Mouse (Mus musculus) stomach, embryonic 14.5 days (tissue): Measurements from ENCODE around the gene Galc. TPM values are rescaled to one million over a fixed set of nuclear protein-coding genes. Genes with fewer than 3 reads are reported as not detected.
"Not testable (repeated sequence)": the region's sequence is repeated elsewhere in the genome, so short reads cannot be mapped to it uniquely, and the experiment has no call there.

Source experiments
- ATAC-seq: fragments of 200-750 bp; cut with Nextera tagmentation; 2 replicates; pipeline ENCODE4 v1.8.0; 2017; ENCODE audit warnings: low read depth, moderate TSS enrichment; ENCODE audit not compliant: insufficient number of reproducible peaks, insufficient read depth, low FRiP score
- H3K27ac ChIP-seq: fragments of 300-500 bp; sonication (generic); 2 replicates; pipeline ENCODE4 v1.5.1; 2014; ENCODE audit warnings: mild to moderate bottlenecking, low read length, moderate library complexity, mixed read lengths
- H3K27me3 ChIP-seq: fragments of 300-500 bp; sonication (generic); 2 replicates; pipeline ENCODE4 v1.6.1; 2014; ENCODE audit warnings: low read length, control low read depth, mixed read lengths; ENCODE audit not compliant: control insufficient read depth, insufficient read depth
- H3K36me3 ChIP-seq: fragments of 300-500 bp; sonication (generic); 2 replicates; pipeline ENCODE4 v1.6.1; 2014; ENCODE audit warnings: mild to moderate bottlenecking, control low read depth, low read length, moderate library complexity, mixed read lengths; ENCODE audit not compliant: control insufficient read depth, insufficient read depth
- H3K4me1 ChIP-seq: fragments of 300-500 bp; sonication (generic); 2 replicates; pipeline ENCODE4 v1.6.1; 2014; ENCODE audit warnings: low read length, control low read depth, mixed read lengths; ENCODE audit not compliant: control insufficient read depth, insufficient read depth
- H3K4me2 ChIP-seq: fragments of 300-500 bp; sonication (generic); replicated peaks from 2 replicates; pipeline ENCODE4 v1.6.1; 2014; ENCODE audit warnings: low read depth, low read length, control low read depth
- H3K4me3 ChIP-seq: fragments of 300-500 bp; sonication (generic); 2 replicates; pipeline ENCODE4 v1.5.1; 2014; ENCODE audit warnings: low read depth, low read length, control low read depth
- H3K9ac ChIP-seq: fragments of 300-500 bp; sonication (generic); replicated peaks from 2 replicates; pipeline ENCODE4 v1.6.1; 2014; ENCODE audit warnings: low read depth, mild to moderate bottlenecking, control low read depth, low read length, moderate library complexity, mixed read lengths
- H3K9me3 ChIP-seq: fragments of 300-500 bp; sonication (generic); 2 replicates; pipeline ENCODE4 v1.6.1; 2016; ENCODE audit warnings: low read depth, low read length, control low read depth; ENCODE audit not compliant: control insufficient read depth
- WGBS: fragments of 180-500 bp; shearing (Covaris S2); extraction: QIAGEN DNeasy Blood & Tissue Kit; methylation state at CpG from one replicate; pipeline ENCODE4 v1.1.7; 2014; 5-methylcytosine and 5-hydroxymethylcytosine counted together
- polyA plus RNA-seq: library from polyadenylated mRNA; unstranded; fragments of >200 nt; fragmentation: Nextera tagmentation; extraction: Ambion mirVana; gene quantifications from 2 replicates; pipeline ENCODE4 v1.2.1, GENCODE M21; 2014

Gene Galc
- polyA plus RNA-seq, 1 experiment from 2014 or later: 9.2 TPM

DNA sequence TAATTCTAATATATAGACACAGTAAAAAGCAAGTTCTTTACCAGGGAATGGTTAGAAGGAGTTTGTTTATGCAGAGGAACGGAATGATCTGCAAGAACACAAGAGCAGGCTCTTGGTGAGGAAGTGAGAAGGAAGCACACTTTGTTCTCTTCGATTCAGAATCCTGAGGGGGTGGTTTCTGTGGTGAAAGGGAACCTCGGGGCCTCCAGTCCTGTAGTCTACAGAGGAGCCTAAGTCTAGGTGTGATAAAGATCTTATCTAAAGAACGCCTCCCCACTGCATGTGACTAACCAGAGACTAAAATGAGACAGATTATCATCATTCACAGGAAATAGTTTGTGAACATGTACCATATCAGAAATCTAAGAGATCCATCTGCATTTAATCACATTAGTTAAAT, 12.4 kb downstream of the Galc start:
- no peak for ATAC-seq
- Histone ChIP-seq H3K4me2 (no peak overlapping the region), H3K4me1 (no peaks in the 10 kb centered on the region), H3K27me3 (no peaks in the 10 kb centered on the region), H3K9me3 (no peaks in the 10 kb centered on the region), H3K4me3 (no peak overlapping the region), H3K36me3 (no peaks in the 10 kb centered on the region), H3K9ac (no peak overlapping the region), H3K27ac (no peak overlapping the region)
- WGBS: 57% methylated on average over 4 of the region's 4 CpGs

DNA sequence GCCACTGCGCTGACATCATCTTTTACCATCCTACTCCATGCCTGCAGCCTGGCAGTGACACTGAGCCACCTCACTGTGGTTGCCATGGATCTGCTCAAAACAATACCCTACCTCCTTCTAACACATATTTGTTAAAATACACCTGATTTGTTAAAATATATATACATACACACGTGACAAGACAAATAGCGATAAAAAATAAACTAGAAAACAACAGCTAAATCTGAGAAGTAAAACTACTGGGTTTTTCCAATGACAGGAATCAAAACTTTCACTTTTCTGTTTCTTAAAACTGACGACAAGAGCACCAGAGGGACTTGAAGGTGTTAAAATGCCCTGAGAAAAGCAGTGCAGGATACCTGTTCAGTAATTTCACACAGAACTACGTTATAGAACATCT, 14.4 kb downstream of the Galc start:
- no peaks in the 10 kb centered on the region for H3K4me1 ChIP-seq
- H3K36me3 ChIP-seq: no peaks in the 10 kb centered on the region
- no peak overlapping the region for H3K27ac ChIP-seq
- no peak overlapping the region for H3K4me3 ChIP-seq
- H3K4me2 ChIP-seq: no peak overlapping the region
- H3K9me3 ChIP-seq: no peaks in the 10 kb centered on the region
- H3K9ac ChIP-seq: no peak overlapping the region
- WGBS: 94% methylated on average over 5 of the region's 5 CpGs
- H3K27me3 ChIP-seq: no peaks in the 10 kb centered on the region
- no peak for ATAC-seq

DNA sequence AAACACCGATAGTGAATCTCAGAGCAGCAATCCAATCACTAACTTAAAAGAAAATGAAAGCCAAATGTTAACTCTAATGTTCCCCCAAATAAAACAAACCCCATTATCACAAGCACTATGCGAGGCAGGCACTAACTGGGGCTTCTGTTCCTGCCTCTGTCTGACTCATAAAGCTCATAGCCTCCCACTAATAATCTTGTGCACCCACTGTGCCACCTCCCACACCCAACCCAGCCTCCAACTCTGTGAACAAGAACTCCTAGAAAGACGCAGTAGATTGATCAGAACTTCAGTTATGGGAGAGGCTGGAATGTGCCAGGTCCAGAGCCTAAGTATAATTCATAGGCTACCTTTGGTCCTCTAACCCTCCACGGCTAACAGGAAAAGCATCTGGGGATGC, 15.1 kb downstream of the Galc start:
- Histone ChIP-seq H3K27me3 (no peaks in the 10 kb centered on the region), H3K27ac (no peak overlapping the region), H3K36me3 (no peaks in the 10 kb centered on the region), H3K9me3 (no peaks in the 10 kb centered on the region), H3K4me2 (no peak overlapping the region), H3K9ac (no peak overlapping the region), H3K4me1 (no peaks in the 10 kb centered on the region), H3K4me3 (no peak overlapping the region)
- WGBS: 81% methylated on average over 4 of the region's 4 CpGs
- ATAC-seq: no peak

DNA sequence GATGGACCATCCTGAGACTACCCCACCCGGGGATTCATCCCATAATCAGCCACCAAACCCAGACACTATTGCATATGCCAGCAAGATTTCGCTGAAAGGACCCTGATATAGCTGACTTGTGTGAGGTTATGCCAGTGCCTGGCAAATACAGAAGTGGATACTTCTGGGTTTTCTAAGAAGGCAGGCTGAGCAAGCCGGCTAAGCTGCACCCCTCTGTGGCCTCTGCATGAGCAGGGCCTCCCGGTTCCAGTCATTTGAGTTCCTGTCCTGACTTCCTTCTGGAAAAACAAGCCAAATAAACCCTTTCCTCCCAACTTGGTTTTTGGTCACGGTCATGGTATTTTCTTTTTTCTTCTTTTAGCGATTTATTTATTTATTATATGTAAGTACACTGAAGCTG, 20.8 kb downstream of the Galc start:
- not testable (repeated sequence) for H3K9ac ChIP-seq, H3K27me3 ChIP-seq, H3K4me2 ChIP-seq, H3K27ac ChIP-seq, H3K4me3 ChIP-seq, ATAC-seq, H3K9me3 ChIP-seq, H3K4me1 ChIP-seq, H3K36me3 ChIP-seq
- WGBS: 85% methylated on average over 6 of the region's 6 CpGs

DNA sequence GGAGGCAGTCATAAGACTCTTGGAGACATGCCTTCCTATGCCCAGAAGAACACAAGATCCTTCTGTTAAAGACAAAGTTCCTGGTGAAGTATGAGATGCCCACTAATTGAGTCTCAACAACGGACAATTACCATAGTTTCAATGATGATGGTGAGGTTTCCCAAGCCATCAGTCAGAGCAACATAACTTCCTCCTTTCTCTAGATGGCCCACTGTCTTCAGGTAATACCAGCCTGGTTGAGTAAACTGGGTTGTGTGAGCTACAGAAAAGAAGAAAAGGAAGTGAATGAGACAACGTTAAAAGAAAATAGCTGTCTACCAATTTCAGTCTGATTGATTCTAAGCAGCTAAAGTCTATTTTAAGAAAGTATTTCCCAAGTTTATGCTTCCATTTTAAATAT, 32.2 kb downstream of the Galc start:
- no peaks in the 10 kb centered on the region for H3K36me3 ChIP-seq
- no peak overlapping the region for H3K4me2 ChIP-seq
- H3K9me3 ChIP-seq: no peaks in the 10 kb centered on the region
- WGBS: 94% methylated on average over 2 of the region's 2 CpGs
- no peak for ATAC-seq
- H3K4me3 ChIP-seq: no peak overlapping the region
- H3K4me1 ChIP-seq: no peaks in the 10 kb centered on the region
- H3K27me3 ChIP-seq: no peaks in the 10 kb centered on the region
- H3K27ac ChIP-seq: no peak overlapping the region
- H3K9ac ChIP-seq: no peak overlapping the region

DNA sequence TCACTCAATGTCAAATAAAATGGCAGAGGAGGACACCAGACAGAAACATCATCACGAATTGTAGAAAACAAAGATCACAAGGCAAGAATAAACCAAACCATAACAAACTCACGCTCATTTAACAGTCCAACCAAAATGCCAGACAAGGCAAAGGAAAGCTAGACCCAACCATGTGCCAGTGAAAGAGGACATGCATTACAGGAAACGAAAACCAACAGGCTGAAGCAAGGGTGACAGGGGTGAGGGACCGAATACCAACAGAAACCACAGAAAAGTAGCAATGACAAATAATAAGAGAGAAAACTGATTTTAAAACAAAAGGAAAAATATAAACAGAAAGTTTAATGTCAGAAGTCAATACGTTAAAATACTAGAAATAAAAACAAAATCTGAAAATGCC, 36.0 kb downstream of the Galc start:
- no peak overlapping the region for H3K4me2 ChIP-seq
- H3K27ac ChIP-seq: no peak overlapping the region
- WGBS: 83% methylated on average over 5 of the region's 5 CpGs
- no peak overlapping the region for H3K9ac ChIP-seq
- no peaks in the 10 kb centered on the region for H3K9me3 ChIP-seq
- H3K4me3 ChIP-seq: no peak overlapping the region
- ATAC-seq: no peak
- H3K27me3 ChIP-seq: no peaks in the 10 kb centered on the region
- no peaks in the 10 kb centered on the region for H3K4me1 ChIP-seq
- H3K36me3 ChIP-seq: no peaks in the 10 kb centered on the region

DNA sequence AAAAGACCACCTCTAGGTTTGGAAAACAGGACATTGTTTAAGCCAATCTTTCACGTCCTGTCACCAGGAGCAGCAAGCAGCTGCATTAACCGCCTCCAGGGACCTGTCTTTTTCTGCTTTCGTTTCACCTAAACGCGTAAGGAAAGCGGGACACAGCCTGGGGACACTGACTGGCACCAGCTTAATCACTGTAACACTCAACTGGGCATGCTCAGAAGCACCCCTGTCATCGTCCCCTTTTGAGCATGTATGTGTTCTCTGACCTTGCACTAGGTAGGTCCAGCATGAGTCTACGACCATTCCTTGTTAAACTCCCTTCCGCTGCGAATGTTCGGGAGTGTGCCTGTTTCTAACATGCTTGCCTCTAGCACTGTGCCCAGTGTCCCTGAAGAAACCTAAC, 42.8 kb downstream of the Galc start:
- no peak overlapping the region for H3K4me3 ChIP-seq
- ATAC-seq: no peak
- no peak overlapping the region for H3K27ac ChIP-seq
- H3K4me2 ChIP-seq: no peak overlapping the region
- no peaks in the 10 kb centered on the region for H3K4me1 ChIP-seq
- no peaks in the 10 kb centered on the region for H3K27me3 ChIP-seq
- 80% methylated on average over 11 of the region's 11 CpGs for WGBS
- no peaks in the 10 kb centered on the region for H3K36me3 ChIP-seq
- no peak overlapping the region for H3K9ac ChIP-seq
- no peaks in the 10 kb centered on the region for H3K9me3 ChIP-seq

DNA sequence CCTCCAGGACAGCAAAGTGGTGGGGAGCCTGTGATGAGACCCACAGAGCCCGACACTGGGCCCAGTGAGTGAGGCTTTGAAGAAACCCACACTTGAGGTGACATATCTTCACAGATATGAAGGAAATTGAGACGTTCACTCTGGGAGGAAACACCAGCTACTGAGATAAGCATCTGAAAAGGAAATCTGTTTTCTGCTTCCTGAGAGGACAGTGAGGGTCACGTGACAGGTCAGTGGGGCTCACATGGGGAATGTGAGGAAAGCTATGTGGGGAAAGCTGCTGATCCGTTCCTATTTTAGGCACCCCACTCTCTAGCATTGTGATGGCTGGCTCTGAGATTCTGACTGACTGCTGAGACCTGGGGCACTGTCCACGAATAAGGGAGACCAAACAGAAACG, 43.7 kb downstream of the Galc start:
- no peak overlapping the region for H3K4me3 ChIP-seq
- ATAC-seq: no peak
- WGBS: 51% methylated on average over 6 of the region's 6 CpGs
- no peaks in the 10 kb centered on the region for H3K4me1 ChIP-seq
- H3K9ac ChIP-seq: no peak overlapping the region
- no peaks in the 10 kb centered on the region for H3K36me3 ChIP-seq
- no peaks in the 10 kb centered on the region for H3K27me3 ChIP-seq
- no peak overlapping the region for H3K4me2 ChIP-seq
- no peaks in the 10 kb centered on the region for H3K9me3 ChIP-seq
- H3K27ac ChIP-seq: no peak overlapping the region

DNA sequence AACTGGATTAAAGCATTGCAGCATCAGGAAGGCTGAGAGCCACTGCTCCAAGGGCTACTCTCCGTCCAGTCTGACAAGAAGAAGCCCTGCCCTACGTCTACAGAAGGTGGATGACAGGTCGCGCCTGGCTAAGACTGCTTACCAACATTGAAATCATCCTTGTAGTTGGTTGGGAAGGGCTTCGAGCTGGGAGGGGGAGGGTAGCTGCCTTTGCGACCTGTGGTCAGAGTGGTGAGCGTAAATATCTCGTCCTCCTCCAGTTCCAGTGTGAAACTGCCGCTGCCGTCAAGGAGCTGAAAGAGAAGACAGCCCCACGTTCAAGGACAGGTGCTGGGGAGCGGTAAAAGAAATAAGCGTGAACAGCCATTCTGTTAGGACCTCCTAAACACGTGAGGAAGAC, 45.1 kb downstream of the Galc start:
- H3K4me1 ChIP-seq: no peaks in the 10 kb centered on the region
- no peak overlapping the region for H3K27ac ChIP-seq
- no peak overlapping the region for H3K9ac ChIP-seq
- no peaks in the 10 kb centered on the region for H3K9me3 ChIP-seq
- H3K4me2 ChIP-seq: no peak overlapping the region
- no peak for ATAC-seq
- H3K36me3 ChIP-seq: no peaks in the 10 kb centered on the region
- H3K4me3 ChIP-seq: no peak overlapping the region
- no peaks in the 10 kb centered on the region for H3K27me3 ChIP-seq
- 76% methylated on average over 14 of the region's 14 CpGs for WGBS
